Mouse (Mus musculus): ENCODE results near the gene Dmrt3. TPM values are rescaled to one million over a fixed set of nuclear protein-coding genes. Genes with fewer than 3 reads are reported as not detected.

Gene Dmrt3
- total and polyA plus RNA-seq, 2 experiments: not detected

GRCm38 (mm10) chr19:25608961-25609850 is 895 bp upstream of the Dmrt3 start:
- WGBS: 5% methylated on average over 33 of the region's 33 CpGs
- no peak overlapping the region for H3K9ac ChIP-seq (ENCODE audit: low read depth, low read length)
- TF ChIP-seq POLR2A (IDR thresholded peaks at IDR 0.05; ENCODE audit: extremely low read depth, insufficient read depth, low read length) (no peak), CTCF (IDR thresholded peaks at IDR 0.05; ENCODE audit: low read depth, low read length) (no peak)
- no peak overlapping the region for H3K27ac ChIP-seq (replicated peaks; ENCODE audit: insufficient read depth, low read depth, low read length)
- H3K4me3 ChIP-seq (ENCODE audit: insufficient read depth, low read depth, low read length): no peak overlapping the region
- no peaks in the 10 kb centered on the region for H3K79me2 ChIP-seq (ENCODE audit: control insufficient read depth, insufficient read depth, low read length)
- H3K4me1 ChIP-seq (ENCODE audit: control insufficient read depth, insufficient read depth, low read length): no peaks in the 10 kb centered on the region
- H3K27me3 ChIP-seq (ENCODE audit: control insufficient read depth, insufficient read depth, low read length): peaks cover 50% of the 10 kb centered on the region
- H3K36me3 ChIP-seq (ENCODE audit: control insufficient read depth, insufficient read depth, low read length): no peaks in the 10 kb centered on the region
- DNase-seq (ENCODE audit: extremely low read depth, low read depth, low spot score): no peak

- WGBS: 2% methylated on average over 66 of the region's 71 CpGs
- Histone ChIP-seq H3K27ac (replicated peaks; ENCODE audit: insufficient read depth, low read depth, low read length) (no peak overlapping the region), H3K4me3 (ENCODE audit: insufficient read depth, low read depth, low read length) (no peak overlapping the region), H3K9ac (ENCODE audit: low read depth, low read length) (no peak overlapping the region), H3K36me3 (ENCODE audit: control insufficient read depth, insufficient read depth, low read length) (no peaks in the 10 kb centered on the region), H3K27me3 (ENCODE audit: control insufficient read depth, insufficient read depth, low read length) (peaks cover 50% of the 10 kb centered on the region), H3K79me2 (ENCODE audit: control insufficient read depth, insufficient read depth, low read length) (no peaks in the 10 kb centered on the region), H3K4me1 (ENCODE audit: control insufficient read depth, insufficient read depth, low read length) (no peaks in the 10 kb centered on the region)
- TF ChIP-seq POLR2A (IDR thresholded peaks at IDR 0.05; ENCODE audit: extremely low read depth, insufficient read depth, low read length) (no peak), CTCF (IDR thresholded peaks at IDR 0.05; ENCODE audit: low read depth, low read length) (no peak)
- no peak for DNase-seq (ENCODE audit: extremely low read depth, low read depth, low spot score)
Observed at GRCm38 (mm10) chr19:25610411-25611111, 460 bp downstream of the Dmrt3 start.

GRCm38 (mm10) chr19:25611116-25611515 is 1.0 kb downstream of the Dmrt3 start:
- no peaks in the 10 kb centered on the region for H3K36me3 ChIP-seq (ENCODE audit: control insufficient read depth, insufficient read depth, low read length)
- no peak overlapping the region for H3K27ac ChIP-seq (replicated peaks; ENCODE audit: insufficient read depth, low read depth, low read length)
- no peak for DNase-seq (ENCODE audit: extremely low read depth, low read depth, low spot score)
- H3K9ac ChIP-seq (ENCODE audit: low read depth, low read length): no peak overlapping the region
- no peak overlapping the region for H3K4me3 ChIP-seq (ENCODE audit: insufficient read depth, low read depth, low read length)
- peaks cover 46% of the 10 kb centered on the region for H3K27me3 ChIP-seq (ENCODE audit: control insufficient read depth, insufficient read depth, low read length)
- H3K4me1 ChIP-seq (ENCODE audit: control insufficient read depth, insufficient read depth, low read length): no peaks in the 10 kb centered on the region
- WGBS: 2% methylated on average over 42 of the region's 42 CpGs
- no peak for TF ChIP-seq CTCF (IDR thresholded peaks at IDR 0.05; ENCODE audit: low read depth, low read length)
- no peak for TF ChIP-seq POLR2A (IDR thresholded peaks at IDR 0.05; ENCODE audit: extremely low read depth, insufficient read depth, low read length)
- H3K79me2 ChIP-seq (ENCODE audit: control insufficient read depth, insufficient read depth, low read length): no peaks in the 10 kb centered on the region

GRCm38 (mm10) chr19:25611876-25612805 is 2.0 kb downstream of the Dmrt3 start:
- no peaks in the 10 kb centered on the region for H3K79me2 ChIP-seq (ENCODE audit: control insufficient read depth, insufficient read depth, low read length)
- H3K27me3 ChIP-seq (ENCODE audit: control insufficient read depth, insufficient read depth, low read length): peaks cover 38% of the 10 kb centered on the region
- WGBS: 19% methylated on average over 16 of the region's 16 CpGs
- no peak for DNase-seq (ENCODE audit: extremely low read depth, low read depth, low spot score)
- TF ChIP-seq CTCF (IDR thresholded peaks at IDR 0.05; ENCODE audit: low read depth, low read length): no peak
- no peak for TF ChIP-seq POLR2A (IDR thresholded peaks at IDR 0.05; ENCODE audit: extremely low read depth, insufficient read depth, low read length)
- no peak overlapping the region for H3K9ac ChIP-seq (ENCODE audit: low read depth, low read length)
- H3K36me3 ChIP-seq (ENCODE audit: control insufficient read depth, insufficient read depth, low read length): no peaks in the 10 kb centered on the region
- no peak overlapping the region for H3K27ac ChIP-seq (replicated peaks; ENCODE audit: insufficient read depth, low read depth, low read length)
- H3K4me3 ChIP-seq (ENCODE audit: insufficient read depth, low read depth, low read length): no peak overlapping the region
- H3K4me1 ChIP-seq (ENCODE audit: control insufficient read depth, insufficient read depth, low read length): no peaks in the 10 kb centered on the region

GRCm38 (mm10) chr19:25612806-25613295 is 2.8 kb downstream of the Dmrt3 start:
- 10% methylated on average over 6 of the region's 6 CpGs for WGBS
- Histone ChIP-seq H3K36me3 (ENCODE audit: control insufficient read depth, insufficient read depth, low read length) (no peaks in the 10 kb centered on the region), H3K4me1 (ENCODE audit: control insufficient read depth, insufficient read depth, low read length) (no peaks in the 10 kb centered on the region), H3K27ac (replicated peaks; ENCODE audit: insufficient read depth, low read depth, low read length) (no peak overlapping the region), H3K9ac (ENCODE audit: low read depth, low read length) (no peak overlapping the region), H3K79me2 (ENCODE audit: control insufficient read depth, insufficient read depth, low read length) (no peaks in the 10 kb centered on the region), H3K4me3 (ENCODE audit: insufficient read depth, low read depth, low read length) (no peak overlapping the region), H3K27me3 (ENCODE audit: control insufficient read depth, insufficient read depth, low read length) (peaks cover 34% of the 10 kb centered on the region)
- TF ChIP-seq POLR2A (IDR thresholded peaks at IDR 0.05; ENCODE audit: extremely low read depth, insufficient read depth, low read length) (no peak), CTCF (IDR thresholded peaks at IDR 0.05; ENCODE audit: low read depth, low read length) (no peak)
- DNase-seq (ENCODE audit: extremely low read depth, low read depth, low spot score): no peak
